Mouse (Mus musculus) kidney, postnatal 25 days (tissue): ENCODE results near the gene Gstm3.
"Not testable (repeated sequence)": the region's sequence is repeated elsewhere in the genome, so short reads cannot be mapped to it uniquely, and the experiment has no call there.

ENCODE experiments used
- DNase-seq, 2 experiments: peaks; one replicate each; pipeline ENCODE4 v3.0.0; 2021; ENCODE audit warnings: mixed read lengths in 2 of 2

Gene Gstm3

GRCm38 (mm10) chr3:107972070-107972469 is 3.0 kb upstream of the Gstm3 start:
- DNase-seq: no peak

DNA sequence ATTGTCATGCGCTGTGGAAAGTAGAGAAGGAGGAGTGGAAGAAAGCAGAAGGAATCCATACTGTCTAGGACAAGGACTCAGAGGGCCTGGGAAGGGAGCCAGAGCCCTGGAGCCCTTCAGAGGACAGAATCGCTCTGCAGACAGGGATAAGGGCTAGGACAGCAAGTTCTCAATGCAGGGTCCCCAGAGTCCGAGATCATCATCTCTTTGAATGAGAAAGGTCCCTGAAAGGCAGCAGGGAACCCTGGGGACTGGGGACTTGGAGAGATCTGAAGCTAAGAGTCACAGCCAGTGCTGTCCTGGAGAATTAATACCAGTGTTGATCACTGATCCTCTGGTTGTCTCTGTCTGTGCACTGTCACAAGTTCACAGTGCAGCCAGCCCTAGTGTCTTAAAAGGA is 2.0 kb upstream of the Gstm3 start:
- DNase-seq: not testable (repeated sequence)

- DNase-seq: no peak
These were observed 2.5 kb downstream of the Gstm3 start for GRCm38 (mm10) chr3:107966631-107967030.

- DNase-seq: no peak
These were observed 3.5 kb downstream of the Gstm3 start for GRCm38 (mm10) chr3:107965592-107965991.

GRCm38 (mm10) chr3:107964656-107965308 is 4.3 kb downstream of the Gstm3 start:
- DNase-seq: no peak

- no peak for DNase-seq
These were observed 5.1 kb downstream of the Gstm3 start for GRCm38 (mm10) chr3:107964026-107964425.

GRCm38 (mm10) chr3:107955260-107955659 is 13.8 kb downstream of the Gstm3 start:
- not testable (repeated sequence) for DNase-seq

GRCm38 (mm10) chr3:107953906-107954305 is 15.2 kb downstream of the Gstm3 start:
- DNase-seq: no peak

DNA sequence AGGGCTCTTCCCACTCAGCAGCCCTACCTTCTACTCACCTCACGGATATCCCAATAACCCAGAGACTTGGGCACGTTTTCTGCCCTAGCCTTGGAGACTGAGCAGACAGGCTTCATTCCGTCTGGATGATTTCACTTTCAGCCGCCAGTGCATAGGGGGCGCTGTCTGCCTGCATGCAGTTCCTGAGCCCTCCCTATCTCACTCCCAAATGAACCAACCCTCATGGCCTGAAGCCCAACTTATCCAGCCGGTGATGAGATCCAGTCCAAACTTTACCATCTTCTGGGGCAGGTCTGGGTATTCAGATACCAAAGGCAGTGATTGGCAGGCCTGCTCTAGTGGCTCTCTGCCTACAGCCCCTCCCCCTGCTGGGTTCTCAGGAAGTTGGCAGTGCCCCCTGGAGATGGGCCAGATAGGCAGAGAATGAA is 15.7 kb downstream of the Gstm3 start:
- DNase-seq: peak; percentile 81 to 83

DNA sequence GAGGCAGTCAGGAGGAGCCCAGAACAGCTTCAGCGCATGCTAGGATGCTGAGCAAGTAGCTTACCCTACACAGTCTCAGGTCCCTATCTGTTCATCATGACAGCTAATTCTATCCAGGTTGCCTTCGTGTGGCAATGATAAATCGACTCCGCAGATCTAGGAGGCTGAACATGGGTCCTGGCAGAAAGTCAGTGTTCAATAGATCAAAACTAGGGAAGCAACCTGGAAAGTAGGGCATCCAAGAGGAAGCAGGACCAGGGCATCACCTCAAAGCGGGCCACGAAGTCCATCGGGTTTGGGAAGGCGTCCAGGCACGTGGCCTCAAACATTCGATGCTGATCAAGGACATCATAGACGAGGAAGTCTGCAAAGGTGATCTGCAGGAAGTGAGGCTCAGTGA is 18.6 kb downstream of the Gstm3 start:
- DNase-seq: no peak

DNA sequence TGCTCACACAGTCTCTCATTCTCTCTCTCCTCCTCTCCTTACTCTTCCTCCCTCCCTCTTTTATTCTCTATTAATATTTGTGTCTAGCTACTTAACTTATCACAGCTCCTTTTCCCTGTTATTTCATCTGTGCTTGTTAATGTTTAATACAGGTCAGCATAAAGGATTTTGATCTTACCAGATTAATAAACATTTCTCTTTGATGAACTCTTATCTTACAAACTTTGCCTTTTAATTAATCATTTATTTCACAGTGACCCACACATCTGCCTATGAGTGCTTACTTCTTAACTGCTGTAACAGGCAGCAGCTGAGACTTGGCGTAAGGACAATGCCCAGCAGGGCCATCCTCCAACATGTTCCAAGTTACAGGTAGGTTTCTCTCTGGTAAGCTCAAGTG is 19.6 kb downstream of the Gstm3 start:
- not testable (repeated sequence) for DNase-seq

DNA sequence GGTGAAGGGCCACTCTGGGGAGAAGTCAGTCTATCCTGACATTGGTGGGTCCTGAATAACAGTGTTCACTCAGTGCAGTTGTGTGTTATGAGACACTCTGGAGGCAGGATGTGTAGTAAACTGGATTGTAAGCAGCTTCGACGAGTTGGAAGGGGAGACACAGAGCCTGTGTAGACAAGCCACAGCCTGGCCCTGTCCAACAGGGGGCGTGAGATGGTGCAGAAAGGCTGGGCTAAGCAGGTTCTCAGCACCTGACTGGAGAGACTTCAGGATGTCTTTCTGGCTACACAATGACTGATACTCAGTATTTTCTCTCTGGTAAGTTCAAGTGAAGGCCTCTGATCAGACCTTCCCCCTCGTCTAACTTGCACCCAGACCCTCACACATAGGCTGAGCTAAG is 23.4 kb downstream of the Gstm3 start:
- no peak for DNase-seq

DNA sequence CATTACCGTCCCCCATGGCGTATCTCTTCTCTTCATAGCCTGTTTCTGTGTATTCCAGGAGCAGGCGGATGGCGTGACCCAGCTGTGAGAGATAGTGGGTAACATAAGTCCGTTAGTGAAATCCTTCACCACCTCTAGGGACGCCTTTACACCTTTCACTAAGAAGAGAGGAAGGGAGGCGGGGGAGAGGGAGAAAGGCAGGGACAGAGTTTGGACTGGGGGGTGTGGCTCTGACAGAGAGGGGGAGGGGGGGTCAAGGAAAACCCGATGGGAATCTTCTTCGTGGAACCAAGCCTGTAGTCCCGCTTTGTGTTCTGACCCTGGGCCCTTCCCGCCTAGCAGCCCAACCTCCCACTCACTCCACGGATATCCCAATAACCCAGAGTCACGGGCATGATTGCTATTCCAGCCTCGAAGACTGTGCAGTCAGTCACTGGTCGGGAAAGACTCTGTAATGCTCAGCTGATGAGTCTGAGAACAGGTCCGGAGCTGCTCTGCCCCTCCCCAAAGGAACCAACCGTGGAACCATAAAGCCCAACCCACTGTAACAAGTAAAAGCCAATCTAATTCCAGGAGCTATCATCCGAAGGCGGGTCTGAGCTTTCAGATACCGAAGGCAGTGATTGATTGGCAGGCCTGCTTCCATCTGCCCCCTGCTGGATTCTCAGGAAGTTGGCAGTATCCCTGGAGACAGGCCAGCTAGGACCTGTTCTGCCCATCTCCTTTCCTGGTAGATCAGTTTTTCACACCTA is 25.7 kb downstream of the Gstm3 start, which contains the start of gene Gstm6:
Gene Gstm6 (minus strand): TSS at position 511 of the 752 bp plus-strand sequence.
- peak; percentile 53 to 76 for DNase-seq

DNA sequence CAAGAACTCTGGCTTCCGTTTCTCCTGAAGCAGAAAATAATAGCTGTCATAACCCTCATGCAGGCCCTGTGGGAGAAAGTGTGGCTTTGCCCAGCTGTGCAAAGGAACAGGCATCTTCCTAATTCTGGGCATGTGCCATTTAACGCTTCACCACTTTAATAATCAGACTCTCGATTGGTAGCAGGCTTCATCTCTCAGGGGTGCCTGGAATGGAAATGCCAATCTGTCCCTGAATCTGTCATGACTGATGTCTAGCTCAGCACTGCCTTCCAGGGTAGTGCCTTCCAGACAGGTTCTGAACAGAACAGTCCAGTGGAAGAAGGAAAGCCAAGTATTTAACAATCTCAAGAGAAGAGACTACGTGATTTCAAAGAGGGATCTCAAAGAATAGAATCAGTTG is 27.8 kb downstream of the Gstm3 start:
- no peak for DNase-seq

GRCm38 (mm10) chr3:107940524-107940923 is 28.6 kb downstream of the Gstm3 start:
- no peak for DNase-seq

DNA sequence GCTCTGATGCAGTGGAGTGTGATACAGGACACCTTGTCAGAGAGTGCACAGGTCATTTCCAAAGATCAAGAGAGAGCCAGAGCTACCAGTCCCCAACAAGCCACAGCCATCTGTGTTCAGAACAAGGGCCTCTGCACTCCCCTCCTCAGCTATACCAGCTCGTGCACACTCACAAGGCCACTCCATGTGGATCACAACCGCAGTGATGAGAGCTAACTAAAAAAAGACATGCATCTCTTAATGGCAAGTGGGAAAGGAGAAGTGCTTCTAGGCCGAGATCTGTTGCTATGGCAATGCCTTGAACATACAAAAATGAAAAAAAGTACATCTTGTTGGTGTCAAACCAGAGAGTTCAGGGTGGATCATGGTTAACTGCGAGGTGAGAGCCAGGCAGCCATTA is 29.3 kb downstream of the Gstm3 start:
- no peak for DNase-seq

GRCm38 (mm10) chr3:107939403-107939802 is 29.7 kb downstream of the Gstm3 start:
- peak; percentile 76 to 80 for DNase-seq

DNA sequence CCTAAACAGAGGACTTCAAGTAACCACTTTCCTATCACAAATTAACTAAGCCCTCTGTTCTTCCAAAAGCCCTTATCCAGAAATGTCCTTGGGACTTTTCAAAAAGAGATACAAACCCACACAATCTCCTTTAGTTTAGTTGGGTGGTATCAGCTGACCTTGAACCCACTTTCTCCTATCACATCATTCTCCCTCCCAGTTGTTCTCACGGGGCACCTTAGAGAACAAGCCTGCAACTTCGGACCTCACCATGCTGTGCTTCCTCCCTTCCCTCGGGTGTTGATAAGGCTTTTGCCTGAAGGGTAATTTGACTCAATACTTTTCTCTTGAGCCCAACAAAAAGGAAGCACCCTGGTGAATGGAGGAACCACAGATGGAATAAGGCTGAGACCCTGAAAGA is 33.2 kb downstream of the Gstm3 start:
- no peak for DNase-seq

- DNase-seq: no peak
These were observed 33.8 kb downstream of the Gstm3 start for GRCm38 (mm10) chr3:107935268-107935667.

DNA sequence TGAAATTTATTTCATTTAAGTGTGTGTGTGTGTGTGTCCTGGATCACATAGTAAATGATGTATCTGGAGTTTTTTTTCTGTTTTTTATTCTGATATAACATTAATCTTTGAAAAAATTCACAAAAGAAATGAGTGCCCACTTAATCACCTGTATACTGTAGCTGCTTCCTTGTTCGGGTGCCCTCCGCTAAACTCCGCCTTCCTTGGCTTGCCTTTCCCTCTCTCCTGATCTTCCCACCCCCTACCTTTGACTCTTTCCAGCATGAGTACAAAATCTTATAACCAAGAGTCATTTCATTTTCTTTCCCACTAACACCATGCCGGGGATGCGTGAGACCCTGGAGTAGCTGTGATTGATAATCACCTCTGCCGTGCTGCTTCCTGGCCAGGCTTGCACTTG is 37.0 kb downstream of the Gstm3 start:
- DNase-seq: peak; percentile 58 to 74

DNA sequence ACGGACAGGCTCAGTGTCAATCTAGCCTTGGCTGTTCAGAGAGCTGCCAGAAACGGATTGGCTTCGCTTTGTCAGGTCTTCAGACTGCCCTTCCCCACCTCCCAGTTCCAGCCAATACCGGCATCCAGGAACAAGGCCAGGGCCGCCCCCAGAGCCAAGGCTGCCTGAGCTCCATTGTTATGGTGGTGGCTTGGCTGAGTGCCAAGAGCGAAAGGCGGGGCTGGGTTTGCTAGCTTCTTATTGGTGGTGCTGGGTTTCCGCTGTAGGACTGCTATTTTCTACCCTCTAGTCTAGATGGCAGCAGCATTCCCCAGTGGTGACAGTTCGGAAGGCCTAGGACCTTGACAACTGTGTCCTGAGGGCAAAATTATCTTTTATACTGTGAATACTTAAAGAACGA is 37.4 kb downstream of the Gstm3 start, which contains the start of gene Gstm7:
Gene Gstm7 (minus strand): TSS at position 148 of the 400 bp plus-strand sequence.
- peak; percentile 99 for DNase-seq

DNA sequence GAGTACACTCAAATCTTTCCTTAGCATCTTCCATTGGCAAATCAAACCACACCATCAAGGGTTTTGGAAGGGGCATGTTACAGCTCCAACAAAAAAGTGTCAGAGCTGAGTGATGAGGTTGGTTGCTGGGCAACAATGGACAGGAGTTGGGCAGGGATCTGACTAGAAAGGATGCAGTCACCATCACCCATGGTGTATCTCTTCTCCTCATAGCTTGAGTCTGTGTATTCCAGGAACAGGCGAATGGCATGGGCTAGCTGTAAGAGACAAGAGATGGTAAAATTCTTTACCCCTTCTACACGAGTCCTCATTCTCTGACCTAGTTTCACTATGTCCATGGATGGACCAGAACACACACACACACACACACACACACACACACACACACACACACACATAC is 37.9 kb downstream of the Gstm3 start:
- DNase-seq: no peak

GRCm38 (mm10) chr3:107929731-107930130 is 39.4 kb downstream of the Gstm3 start:
- DNase-seq: no peak

- DNase-seq: no peak
These were observed 39.8 kb downstream of the Gstm3 start for GRCm38 (mm10) chr3:107929243-107929642.
